Mouse (Mus musculus): ENCODE results near the gene 1700003E16Rik. TPM values are rescaled to one million over a fixed set of nuclear protein-coding genes. Genes with fewer than 3 reads are reported as not detected.

The 1700003E16Rik gene
- polyA plus RNA-seq, 1 experiment, result 8.1 TPM

DNA sequence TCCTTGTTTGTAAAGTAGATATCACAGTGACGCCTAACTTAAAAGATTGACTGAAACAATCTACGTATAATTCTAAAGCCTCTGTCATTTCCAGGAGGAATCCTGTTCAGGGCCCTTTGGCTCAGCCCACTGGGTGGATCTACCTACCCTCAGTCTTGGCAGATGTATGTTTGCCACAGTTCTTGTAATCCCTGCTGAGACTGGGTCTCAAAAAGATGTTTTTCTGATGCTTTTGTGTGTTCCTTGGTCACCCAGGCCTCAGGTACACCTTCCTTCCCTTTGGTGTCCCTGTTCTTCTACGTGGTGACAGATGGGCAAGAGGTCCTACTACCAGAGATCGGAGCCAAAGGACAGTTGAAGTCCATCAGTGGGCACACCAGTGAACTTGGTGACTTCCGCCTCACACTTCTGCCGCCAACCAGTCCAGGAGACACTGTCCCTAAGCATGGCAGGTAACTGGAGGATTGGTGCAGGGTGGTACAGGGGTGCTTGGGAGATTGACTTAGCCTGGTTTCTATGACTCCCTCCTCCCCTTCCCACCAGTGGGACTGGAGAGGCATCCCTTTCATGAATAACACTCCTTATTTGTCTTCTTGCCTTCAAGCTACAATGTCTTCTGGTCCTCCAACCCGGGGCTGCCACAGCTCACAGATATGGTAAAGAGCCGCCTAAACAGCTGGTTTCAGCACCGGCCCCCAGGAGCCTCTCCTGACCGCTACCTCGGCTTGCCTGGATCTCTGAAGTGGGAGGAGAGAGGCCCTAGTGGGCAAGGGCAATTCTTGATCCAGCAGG, 39.6 kb upstream of the 1700003E16Rik start:
- Histone ChIP-seq H3K27me3 (ENCODE audit: control insufficient read depth, insufficient read depth, low read length) (no peaks in the 10 kb centered on the region), H3K27ac (ENCODE audit: insufficient read depth, low read length) (no peak overlapping the region), H3K4me1 (ENCODE audit: control insufficient read depth, insufficient read depth, low read length) (peaks cover 15% of the 10 kb centered on the region), H3K4me3 (replicated peaks; ENCODE audit: insufficient read depth, low read depth, low read length) (peak overlapping the region; percentile 98)
- TF ChIP-seq CTCF (IDR thresholded peaks at IDR 0.05; ENCODE audit: borderline replicate concordance, insufficient read depth, low read depth, low read length) (no peak), POLR2A (IDR thresholded peaks at IDR 0.05; ENCODE audit: borderline replicate concordance, insufficient read depth, low read length) (no peak)
- DNase-seq, result peak in 1 of 2 experiments; percentile 19
- WGBS, result 49% methylated on average over 11 of the region's 11 CpGs

DNA sequence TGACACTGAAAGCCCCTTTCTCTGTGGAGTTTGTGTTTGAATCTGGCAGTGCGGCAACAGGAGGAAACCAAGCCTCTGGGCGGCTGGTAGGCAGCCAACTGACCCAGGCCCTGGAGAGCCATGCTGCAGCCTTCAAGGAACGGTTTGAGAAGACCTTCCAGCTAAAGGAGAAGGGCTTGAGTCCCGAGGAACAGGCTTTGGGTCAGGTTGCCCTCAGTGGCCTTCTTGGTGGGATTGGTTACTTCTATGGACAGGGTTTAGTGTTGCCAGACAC, 39.1 kb upstream of the 1700003E16Rik start:
- Histone ChIP-seq H3K4me1 (ENCODE audit: control insufficient read depth, insufficient read depth, low read length) (peaks cover 15% of the 10 kb centered on the region), H3K27ac (ENCODE audit: insufficient read depth, low read length) (no peak overlapping the region), H3K27me3 (ENCODE audit: control insufficient read depth, insufficient read depth, low read length) (no peaks in the 10 kb centered on the region), H3K4me3 (replicated peaks; ENCODE audit: insufficient read depth, low read depth, low read length) (no peak overlapping the region)
- no peak for TF ChIP-seq POLR2A (IDR thresholded peaks at IDR 0.05; ENCODE audit: borderline replicate concordance, insufficient read depth, low read length)
- no peak for TF ChIP-seq CTCF (IDR thresholded peaks at IDR 0.05; ENCODE audit: borderline replicate concordance, insufficient read depth, low read depth, low read length)
- no peak for DNase-seq
- WGBS, result 66% methylated on average over 4 of the region's 4 CpGs

DNA sequence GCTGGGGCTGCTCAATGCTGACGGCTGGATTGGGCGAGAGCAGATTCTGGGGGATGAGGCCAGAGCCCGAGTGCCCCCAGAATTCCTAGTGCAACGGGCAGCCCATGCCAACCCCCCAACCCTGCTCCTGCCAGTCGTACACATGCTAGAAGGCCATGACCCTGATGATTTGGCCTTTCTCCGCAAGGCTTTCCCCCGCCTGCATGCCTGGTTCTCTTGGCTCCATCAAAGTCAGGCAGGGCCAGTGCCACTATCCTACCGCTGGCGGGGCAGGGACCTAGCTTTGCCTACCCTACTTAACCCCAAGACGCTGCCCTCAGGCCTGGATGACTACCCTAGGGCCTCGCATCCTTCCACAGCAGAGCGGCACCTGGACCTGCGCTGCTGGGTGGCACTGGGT, 38.6 kb upstream of the 1700003E16Rik start:
- H3K4me1 ChIP-seq (ENCODE audit: control insufficient read depth, insufficient read depth, low read length), result peaks cover 15% of the 10 kb centered on the region

DNA sequence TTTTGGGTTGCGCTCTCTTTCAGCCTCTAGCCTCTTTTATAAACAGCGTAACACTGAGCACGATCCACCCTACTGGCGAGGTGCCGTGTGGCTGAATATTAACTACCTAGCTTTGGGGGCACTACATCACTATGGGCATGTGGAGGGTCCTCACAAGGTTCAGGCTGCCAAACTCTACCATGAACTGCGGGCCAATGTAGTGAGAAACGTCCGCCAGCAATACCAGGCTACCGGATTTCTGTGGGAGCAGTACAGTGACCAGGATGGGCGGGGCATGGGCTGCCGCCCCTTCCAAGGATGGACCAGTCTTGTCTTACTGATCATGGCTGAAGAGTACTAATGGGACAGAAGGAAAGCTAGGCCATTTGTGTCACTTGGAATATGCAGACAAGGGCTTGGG, 37.8 kb upstream of the 1700003E16Rik start:
- Histone ChIP-seq H3K27me3 (ENCODE audit: control insufficient read depth, insufficient read depth, low read length) (no peaks in the 10 kb centered on the region), H3K4me3 (replicated peaks; ENCODE audit: insufficient read depth, low read depth, low read length) (no peak overlapping the region), H3K27ac (ENCODE audit: insufficient read depth, low read length) (no peak overlapping the region), H3K4me1 (ENCODE audit: control insufficient read depth, insufficient read depth, low read length) (peaks cover 15% of the 10 kb centered on the region)
- DNase-seq, result peak in 1 of 2 experiments; percentile 16
- TF ChIP-seq CTCF (IDR thresholded peaks at IDR 0.05; ENCODE audit: borderline replicate concordance, insufficient read depth, low read depth, low read length) (no peak), POLR2A (IDR thresholded peaks at IDR 0.05; ENCODE audit: borderline replicate concordance, insufficient read depth, low read length) (no peak)
- WGBS, result 64% methylated on average over 11 of the region's 11 CpGs

More for the DNA sequence above, 38.6 kb upstream of the 1700003E16Rik start:
- Histone ChIP-seq H3K27ac (ENCODE audit: insufficient read depth, low read length) (no peak overlapping the region), H3K4me3 (replicated peaks; ENCODE audit: insufficient read depth, low read depth, low read length) (no peak overlapping the region), H3K27me3 (ENCODE audit: control insufficient read depth, insufficient read depth, low read length) (no peaks in the 10 kb centered on the region)
- 85% methylated on average over 13 of the region's 13 CpGs for WGBS
- TF ChIP-seq POLR2A (IDR thresholded peaks at IDR 0.05; ENCODE audit: borderline replicate concordance, insufficient read depth, low read length) (no peak), CTCF (IDR thresholded peaks at IDR 0.05; ENCODE audit: borderline replicate concordance, insufficient read depth, low read depth, low read length) (no peak)
- DNase-seq, result peak in 1 of 2 experiments; percentile 13

DNA sequence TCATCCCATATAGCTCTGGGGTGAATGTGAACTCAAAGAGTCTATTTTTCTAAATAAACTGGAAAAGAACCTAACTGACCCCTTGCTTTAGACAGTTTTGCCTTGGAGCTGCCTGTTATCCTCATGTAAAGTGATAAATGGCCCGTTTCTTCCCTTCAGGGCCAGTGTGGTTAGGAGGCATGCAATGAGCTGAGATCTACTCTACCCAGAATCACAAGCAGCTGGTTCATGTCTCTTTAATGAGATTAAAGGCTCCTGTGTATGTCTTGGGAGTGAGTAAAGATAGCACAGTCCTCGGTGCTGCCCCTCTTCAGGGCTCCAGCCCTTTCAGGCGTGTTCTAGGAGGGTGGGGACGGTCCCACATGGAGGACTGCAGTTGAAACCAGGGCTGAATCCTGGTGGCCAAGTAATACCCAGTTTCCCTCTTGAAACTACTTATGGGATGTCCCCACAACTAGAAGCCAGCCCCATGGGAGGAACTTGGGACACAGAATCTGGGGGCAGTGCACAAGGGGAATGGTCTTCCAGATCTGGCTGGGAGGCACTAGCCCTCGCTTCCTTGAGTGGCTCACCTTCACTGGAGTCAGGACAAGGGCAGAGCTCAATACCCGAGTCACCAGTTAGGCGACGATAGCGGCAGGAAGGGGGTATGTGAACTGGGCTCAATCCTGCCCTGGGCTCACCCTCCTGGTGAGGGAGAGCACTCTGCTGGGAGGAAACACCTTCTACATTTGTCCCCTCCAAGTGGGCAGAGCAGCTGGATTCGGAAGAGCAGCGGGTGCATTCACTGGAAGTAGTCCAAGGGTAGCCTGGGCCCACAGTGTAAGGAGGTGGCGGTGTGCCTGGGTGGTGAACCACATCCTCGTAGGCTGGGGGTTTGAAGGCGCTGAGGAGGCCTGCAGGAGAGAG, 37.1 kb upstream of the 1700003E16Rik start:
- Histone ChIP-seq H3K4me3 (replicated peaks; ENCODE audit: insufficient read depth, low read depth, low read length) (no peak overlapping the region), H3K27me3 (ENCODE audit: control insufficient read depth, insufficient read depth, low read length) (no peaks in the 10 kb centered on the region), H3K27ac (ENCODE audit: insufficient read depth, low read length) (no peak overlapping the region), H3K4me1 (ENCODE audit: control insufficient read depth, insufficient read depth, low read length) (peaks cover 15% of the 10 kb centered on the region)
- TF ChIP-seq CTCF (IDR thresholded peaks at IDR 0.05; ENCODE audit: borderline replicate concordance, insufficient read depth, low read depth, low read length), result no peak
- 52% methylated on average over 14 of the region's 14 CpGs for WGBS
- no peak for DNase-seq

DNA sequence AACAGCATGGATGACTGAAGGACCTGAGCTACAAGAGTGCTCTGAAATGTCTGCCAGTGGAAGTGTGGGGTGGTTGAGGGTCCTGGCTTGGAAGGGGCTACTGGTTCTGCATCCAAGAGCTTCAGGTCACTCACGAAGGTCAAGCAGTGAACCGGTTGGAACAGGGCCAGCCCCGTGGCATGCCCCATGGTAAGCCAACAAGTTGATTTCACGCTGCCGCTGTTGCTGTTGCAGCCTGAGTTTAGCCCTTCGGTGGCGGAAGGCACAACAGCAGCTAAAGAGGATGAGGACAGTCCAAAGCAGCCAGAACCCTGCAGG, 36.5 kb upstream of the 1700003E16Rik start:
- 17% methylated on average over 7 of the region's 7 CpGs for WGBS
- Histone ChIP-seq H3K4me3 (replicated peaks; ENCODE audit: insufficient read depth, low read depth, low read length) (no peak overlapping the region), H3K27ac (ENCODE audit: insufficient read depth, low read length) (no peak overlapping the region), H3K4me1 (ENCODE audit: control insufficient read depth, insufficient read depth, low read length) (peaks cover 15% of the 10 kb centered on the region), H3K27me3 (ENCODE audit: control insufficient read depth, insufficient read depth, low read length) (no peaks in the 10 kb centered on the region)
- DNase-seq, result peak in 1 of 2 experiments; percentile 41
- TF ChIP-seq POLR2A (IDR thresholded peaks at IDR 0.05; ENCODE audit: borderline replicate concordance, insufficient read depth, low read length), result no peak

DNA sequence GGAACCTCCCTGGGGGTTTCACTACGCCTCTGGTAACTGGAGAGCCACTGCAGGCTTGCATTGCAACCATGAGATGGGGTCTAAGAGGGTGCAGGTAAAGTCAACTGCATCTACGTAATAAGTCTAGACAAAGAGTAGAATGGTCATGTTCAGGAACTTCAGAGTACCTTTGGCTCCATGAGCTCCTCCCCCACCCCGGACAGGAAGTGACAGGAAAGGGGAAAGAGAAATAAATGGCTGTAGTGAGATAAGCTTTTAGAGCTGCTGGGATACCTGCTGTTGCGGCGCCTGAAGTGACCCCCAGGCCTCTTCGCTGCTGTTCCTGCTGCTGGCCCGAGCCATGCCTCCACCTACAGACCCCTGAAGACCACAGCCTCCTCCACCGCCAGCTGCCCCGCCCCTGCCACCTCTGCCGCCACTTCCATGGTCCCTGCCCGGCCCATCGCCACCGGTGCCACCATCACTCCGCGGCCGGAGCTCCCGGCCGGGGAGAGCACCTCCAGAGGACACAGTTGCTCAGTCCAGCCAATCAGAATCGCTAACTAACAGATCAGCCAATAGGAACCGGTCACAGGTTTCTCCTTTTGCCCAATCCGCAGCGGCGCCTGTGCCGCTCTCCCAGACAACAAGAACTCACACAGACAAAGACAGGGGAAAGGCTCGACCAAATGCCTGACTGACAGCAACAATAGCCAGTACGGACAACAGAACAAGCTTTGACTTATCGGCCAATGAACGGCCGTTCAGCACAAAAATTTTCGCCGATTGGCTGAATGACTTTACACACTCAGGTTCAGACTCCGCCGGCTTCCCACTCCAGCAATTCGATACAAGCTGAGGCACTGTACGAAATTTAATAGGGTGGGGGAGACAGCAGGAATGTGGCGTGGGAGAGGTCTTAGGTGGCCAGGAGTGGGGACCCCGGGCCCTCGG, 35.0 kb upstream of the 1700003E16Rik start, which contains the start of gene Wbp1:
Gene Wbp1 (minus strand): TSS at position 630 of the 933 bp plus-strand sequence.
- DNase-seq, result peak; percentile 92 to 99
- TF ChIP-seq CTCF (IDR thresholded peaks at IDR 0.05; ENCODE audit: borderline replicate concordance, insufficient read depth, low read depth, low read length) (no peak), POLR2A (IDR thresholded peaks at IDR 0.05; ENCODE audit: borderline replicate concordance, insufficient read depth, low read length) (peak; percentile 70)
- WGBS, result under 1% methylated on average over 38 of the region's 38 CpGs
- Histone ChIP-seq H3K27ac (ENCODE audit: insufficient read depth, low read length) (peak within 1 kb of the TSS; percentile 59), H3K4me3 (replicated peaks; ENCODE audit: insufficient read depth, low read depth, low read length) (peak within 1 kb of the TSS; percentile 81), H3K4me1 (ENCODE audit: control insufficient read depth, insufficient read depth, low read length) (peaks cover 11% of the 10 kb centered on the region), H3K27me3 (ENCODE audit: control insufficient read depth, insufficient read depth, low read length) (no peaks in the 10 kb centered on the region)
